Mouse (Mus musculus) bone marrow macrophage, adult 2 months (primary cell): ENCODE data around the gene Gm9747.

Experiments
- CTCF ChIP-seq: IDR thresholded peaks from 2 replicates; pipeline ENCODE4 v1.5.1; 2012; ENCODE audit warnings: low read depth, mild to moderate bottlenecking, low read length, moderate library complexity
- POLR2A ChIP-seq: IDR thresholded peaks from 2 replicates; pipeline ENCODE4 v1.6.1; 2012; ENCODE audit warnings: mild to moderate bottlenecking, low read depth, low read length, borderline replicate concordance

- no peak for TF ChIP-seq CTCF
- TF ChIP-seq POLR2A: no peak
Observed at GRCm38 (mm10) chr1:82274361-82274760, 41.4 kb downstream of the Gm9747 start.
